Mouse (Mus musculus) heart, embryonic 15.5 days (tissue): Measurements from ENCODE around the gene Smc1b. TPM values are rescaled to one million over a fixed set of nuclear protein-coding genes. Genes with fewer than 3 reads are reported as not detected.

Experiments used
- ATAC-seq: fragments of 200-750 bp; cut with Nextera tagmentation; replicated peaks from 2 replicates; pipeline ENCODE4 v1.8.0; 2017; ENCODE audit warnings: low read depth, moderate TSS enrichment; ENCODE audit not compliant: insufficient number of reproducible peaks, insufficient read depth, low FRiP score
- H3K27ac ChIP-seq: fragments of 300-500 bp; sonication (generic); 2 replicates; pipeline ENCODE4 v1.5.1; 2015; ENCODE audit warnings: mild to moderate bottlenecking, inconsistent platforms
- H3K27me3 ChIP-seq: fragments of 300-500 bp; sonication (generic); 2 replicates; pipeline ENCODE4 v1.6.1; 2015; ENCODE audit warnings: inconsistent platforms
- H3K36me3 ChIP-seq: fragments of 300-500 bp; sonication (generic); 2 replicates; pipeline ENCODE4 v1.6.1; 2015; ENCODE audit warnings: mild to moderate bottlenecking, inconsistent platforms
- H3K4me1 ChIP-seq: fragments of 300-500 bp; sonication (generic); replicated peaks from 2 replicates; pipeline ENCODE4 v1.6.1; 2015; ENCODE audit warnings: inconsistent platforms
- H3K4me2 ChIP-seq: fragments of 300-500 bp; sonication (generic); 2 replicates; pipeline ENCODE4 v1.6.1; 2015; ENCODE audit warnings: inconsistent platforms, mild to moderate bottlenecking, moderate library complexity
- H3K4me3 ChIP-seq: fragments of 300-500 bp; sonication (generic); 2 replicates; pipeline ENCODE4 v1.5.1; 2015; ENCODE audit warnings: mild to moderate bottlenecking, inconsistent platforms
- H3K9ac ChIP-seq: fragments of 300-500 bp; sonication (generic); 2 replicates; pipeline ENCODE4 v1.6.1; 2015; ENCODE audit warnings: mild to moderate bottlenecking, inconsistent platforms
- H3K9me3 ChIP-seq: fragments of 300-500 bp; sonication (generic); replicated peaks from 2 replicates; pipeline ENCODE4 v1.6.1; 2016; ENCODE audit warnings: inconsistent platforms
- WGBS: fragments of 180-500 bp; shearing (Covaris S2); methylation state at CpG from one replicate; pipeline ENCODE4 v1.1.7; 2015; ENCODE audit warnings: mixed read lengths; 5-methylcytosine and 5-hydroxymethylcytosine counted together
- polyA plus RNA-seq: library from polyadenylated mRNA; unstranded; fragments of >200 nt; fragmentation: Nextera tagmentation; extraction: Ambion mirVana; gene quantifications from 2 replicates; pipeline ENCODE4 v1.2.1, GENCODE M21; 2015

Smc1b gene
- polyA plus RNA-seq, 1 experiment from 2014 or later, result 0.03 TPM

DNA sequence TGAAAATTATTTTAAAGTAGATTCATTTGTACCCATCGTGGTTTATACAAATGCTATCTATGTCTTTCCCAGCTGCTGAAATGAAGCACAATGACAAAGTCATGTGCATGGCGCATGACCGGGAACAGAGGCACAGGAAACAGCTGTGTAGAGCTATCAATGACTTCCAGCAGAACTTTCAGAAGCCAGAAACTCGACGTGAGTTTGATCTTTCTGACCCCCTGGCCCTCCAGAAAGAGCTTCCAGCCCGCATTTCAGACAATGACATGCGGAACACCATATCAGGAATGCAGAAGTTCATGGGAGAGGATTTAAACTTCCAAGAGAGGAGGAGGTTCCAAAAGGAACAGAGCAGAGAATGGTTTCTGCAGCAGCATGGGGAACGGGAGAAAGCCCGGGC lies 3.4 kb upstream of the Smc1b start:
- no peak overlapping the region for H3K4me2 ChIP-seq
- ATAC-seq, result no peak
- H3K9me3 ChIP-seq, result no peaks in the 10 kb centered on the region
- no peak overlapping the region for H3K27ac ChIP-seq
- H3K9ac ChIP-seq, result no peak overlapping the region
- no peak overlapping the region for H3K4me3 ChIP-seq
- peaks cover 41% of the 10 kb centered on the region for H3K27me3 ChIP-seq
- WGBS, result 32% methylated on average over 9 of the region's 9 CpGs
- peaks cover 10% of the 10 kb centered on the region for H3K4me1 ChIP-seq
- H3K36me3 ChIP-seq, result no peaks in the 10 kb centered on the region

DNA sequence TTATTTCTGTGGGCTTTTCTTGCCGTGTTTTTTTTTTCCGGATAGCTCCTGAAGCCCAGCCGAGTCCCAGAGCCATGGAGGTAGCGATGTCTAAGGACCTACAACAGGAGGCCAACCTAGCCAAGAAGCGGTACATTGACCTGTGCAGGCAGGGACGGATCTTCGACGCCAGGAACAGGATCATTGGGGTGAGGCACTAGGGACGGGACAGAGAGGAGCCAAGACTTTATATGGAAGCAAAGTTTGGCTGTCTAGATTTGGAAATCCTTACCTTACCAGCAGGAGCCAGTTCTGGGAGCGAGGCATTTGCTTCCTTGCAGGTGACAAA lies 393 bp upstream of the Smc1b start:
- H3K27ac ChIP-seq, result no peak overlapping the region
- no peaks in the 10 kb centered on the region for H3K9me3 ChIP-seq
- H3K27me3 ChIP-seq, result peaks cover 27% of the 10 kb centered on the region; the same call in 1 of the 2 replicates
- H3K4me2 ChIP-seq, result peak overlapping the region; percentile 66
- H3K4me3 ChIP-seq, result peak overlapping the region; percentile 33
- no peak for ATAC-seq
- no peak overlapping the region for H3K9ac ChIP-seq
- H3K4me1 ChIP-seq, result peaks cover 10% of the 10 kb centered on the region
- WGBS, result 21% methylated on average over 10 of the region's 10 CpGs
- no peaks in the 10 kb centered on the region for H3K36me3 ChIP-seq

DNA sequence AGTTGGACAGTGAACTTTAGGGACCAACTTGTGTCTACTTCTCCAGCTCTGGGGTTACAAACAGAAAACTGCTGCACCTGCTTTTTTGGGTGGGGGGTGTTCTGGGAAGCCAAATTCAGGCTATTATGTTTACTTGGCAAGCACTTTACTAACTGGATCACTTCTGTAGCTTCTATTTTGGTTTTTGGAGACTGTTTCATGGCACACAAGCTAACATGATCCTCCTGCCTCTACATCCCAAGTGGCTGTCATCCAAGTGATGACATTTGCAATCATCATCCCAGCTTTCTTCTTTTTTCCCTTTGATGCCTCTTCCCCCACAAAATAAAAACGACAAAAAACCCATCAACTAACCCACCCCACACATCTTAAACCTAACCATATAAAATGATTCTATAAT lies 46.1 kb downstream of the Smc1b start:
- no peak overlapping the region for H3K9ac ChIP-seq
- no peaks in the 10 kb centered on the region for H3K27me3 ChIP-seq
- H3K4me3 ChIP-seq, result no peak overlapping the region
- no peaks in the 10 kb centered on the region for H3K4me1 ChIP-seq
- no peak overlapping the region for H3K27ac ChIP-seq
- no peaks in the 10 kb centered on the region for H3K9me3 ChIP-seq
- H3K4me2 ChIP-seq, result no peak overlapping the region
- no peak for ATAC-seq
- H3K36me3 ChIP-seq, result no peaks in the 10 kb centered on the region
- 37% methylated on average over 1 of the region's 1 CpGs for WGBS

DNA sequence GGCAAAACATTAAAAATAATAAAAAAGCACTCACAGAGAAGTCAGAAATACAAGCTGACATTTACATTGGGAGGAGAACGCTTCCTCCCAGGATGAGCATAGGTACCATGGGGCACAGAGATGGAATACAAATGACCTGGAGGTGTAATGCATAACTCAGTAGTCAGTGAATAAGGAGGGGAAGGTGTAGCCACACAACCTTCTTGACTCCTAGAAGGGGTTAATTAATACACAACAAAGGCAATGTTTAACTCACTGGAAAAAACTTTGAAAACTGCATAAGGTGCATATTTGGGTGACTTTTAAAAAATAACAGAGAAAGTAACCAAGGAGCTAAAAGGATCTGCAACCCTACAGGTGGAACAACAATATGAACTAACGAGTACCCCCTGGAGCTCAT lies 59.1 kb downstream of the Smc1b start:
- 73% methylated on average over 2 of the region's 2 CpGs for WGBS
- Histone ChIP-seq H3K4me2 (no peak overlapping the region), H3K36me3 (no peaks in the 10 kb centered on the region), H3K27me3 (no peaks in the 10 kb centered on the region), H3K9ac (no peak overlapping the region), H3K9me3 (no peaks in the 10 kb centered on the region), H3K4me1 (no peaks in the 10 kb centered on the region), H3K27ac (no peak overlapping the region), H3K4me3 (no peak overlapping the region)
- ATAC-seq, result no peak

DNA sequence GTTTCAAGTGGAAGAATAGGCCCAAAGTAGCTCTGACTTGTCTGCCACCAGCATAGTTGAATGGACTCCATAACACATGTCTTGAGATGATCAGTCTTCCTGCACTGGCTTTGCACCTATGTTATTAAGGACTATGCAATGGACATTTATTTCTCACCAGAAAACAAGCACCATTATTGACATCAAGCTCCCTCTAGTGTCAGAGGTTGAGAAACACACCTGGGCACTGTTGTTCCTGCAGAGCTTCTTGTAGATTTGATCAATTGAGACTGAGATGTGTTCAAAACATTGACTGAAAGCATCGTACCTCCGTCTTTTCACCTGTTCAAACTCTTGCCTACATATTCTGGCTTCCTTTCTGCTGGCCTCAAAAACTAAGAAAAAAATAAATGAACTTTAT lies 61.2 kb downstream of the Smc1b start:
- Histone ChIP-seq H3K4me3 (no peak overlapping the region), H3K9me3 (no peaks in the 10 kb centered on the region), H3K4me2 (no peak overlapping the region), H3K4me1 (no peaks in the 10 kb centered on the region), H3K27me3 (no peaks in the 10 kb centered on the region), H3K36me3 (no peaks in the 10 kb centered on the region), H3K27ac (no peak overlapping the region), H3K9ac (no peak overlapping the region)
- WGBS, result 20% methylated on average over 2 of the region's 2 CpGs
- no peak for ATAC-seq

DNA sequence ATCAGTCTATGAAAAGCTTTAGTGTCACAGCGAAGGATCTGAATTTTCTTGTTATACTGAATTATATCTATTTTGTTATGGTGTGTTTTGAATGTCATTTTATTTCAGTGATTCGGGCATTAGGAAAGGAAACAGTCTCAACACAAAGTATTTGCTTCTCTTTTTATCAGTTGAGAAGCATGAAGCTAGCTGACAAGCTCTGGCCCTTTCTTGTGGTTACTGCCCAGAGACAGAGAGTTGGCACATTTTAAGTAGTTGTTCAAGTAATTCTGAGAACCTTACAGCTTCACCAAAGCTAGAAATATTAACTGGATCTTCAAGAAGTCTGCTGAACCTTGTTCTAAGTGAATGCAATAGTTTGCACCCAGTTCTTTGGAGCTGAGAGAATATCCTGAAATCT lies 68.3 kb downstream of the Smc1b start:
- peaks cover 30% of the 10 kb centered on the region for H3K36me3 ChIP-seq
- no peaks in the 10 kb centered on the region for H3K4me1 ChIP-seq
- H3K4me3 ChIP-seq, result no peak overlapping the region
- H3K4me2 ChIP-seq, result no peak overlapping the region
- no peaks in the 10 kb centered on the region for H3K9me3 ChIP-seq
- no peak overlapping the region for H3K27ac ChIP-seq
- no peaks in the 10 kb centered on the region for H3K27me3 ChIP-seq
- H3K9ac ChIP-seq, result no peak overlapping the region
- no peak for ATAC-seq
- WGBS, result 95% methylated on average over 2 of the region's 2 CpGs

DNA sequence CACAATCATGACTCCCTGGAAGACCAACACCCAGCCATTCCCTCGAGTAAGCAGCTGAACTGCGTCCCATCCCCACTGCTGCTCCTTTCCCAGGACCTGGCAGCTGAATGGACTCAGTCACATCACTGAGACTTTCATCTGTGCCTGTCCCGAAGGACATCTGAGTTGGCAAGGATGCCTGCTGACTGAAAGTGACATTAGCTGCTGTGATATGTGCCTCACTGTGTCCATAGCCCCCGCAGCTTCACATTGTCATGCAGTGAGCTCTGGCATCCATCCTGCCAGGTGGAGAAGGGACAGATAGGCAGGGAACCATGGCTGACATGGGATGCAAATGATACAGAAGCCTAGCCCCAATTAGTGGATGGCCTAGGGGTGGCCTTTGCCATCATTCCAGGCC lies 76.6 kb downstream of the Smc1b start:
- no peak for ATAC-seq
- Histone ChIP-seq H3K4me3 (no peak overlapping the region), H3K9me3 (no peaks in the 10 kb centered on the region), H3K9ac (no peak overlapping the region), H3K27ac (no peak overlapping the region), H3K27me3 (no peaks in the 10 kb centered on the region), H3K4me1 (no peaks in the 10 kb centered on the region), H3K36me3 (peaks cover 63% of the 10 kb centered on the region; the same call in 1 of the 2 replicates), H3K4me2 (no peak overlapping the region)
- 84% methylated on average over 4 of the region's 4 CpGs for WGBS

DNA sequence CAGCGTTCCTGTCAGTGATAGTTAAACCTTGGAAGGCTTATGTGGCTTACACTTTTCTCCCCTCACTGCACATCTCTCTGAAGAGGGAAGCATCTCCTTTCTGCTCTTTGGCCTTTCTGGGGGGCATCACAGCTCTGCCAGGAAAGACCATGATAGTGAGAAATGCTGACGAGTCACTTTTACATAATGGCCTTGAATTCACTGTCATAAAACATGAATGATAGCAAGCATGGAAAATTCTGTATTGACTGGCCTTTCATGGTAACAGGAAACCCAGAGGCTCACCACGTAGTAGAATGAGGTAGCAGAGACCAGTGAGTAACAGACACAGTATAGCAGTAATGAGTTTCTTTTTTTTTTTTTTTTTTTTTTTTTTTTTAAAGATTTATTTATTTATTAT lies 77.7 kb downstream of the Smc1b start:
- ATAC-seq, result no peak
- Histone ChIP-seq H3K4me1 (no peaks in the 10 kb centered on the region), H3K9ac (no peak overlapping the region), H3K36me3 (peaks cover 63% of the 10 kb centered on the region), H3K4me2 (no peak overlapping the region), H3K27me3 (no peaks in the 10 kb centered on the region), H3K4me3 (no peak overlapping the region), H3K9me3 (no peaks in the 10 kb centered on the region), H3K27ac (no peak overlapping the region)
- WGBS, result 89% methylated on average over 3 of the region's 3 CpGs

DNA sequence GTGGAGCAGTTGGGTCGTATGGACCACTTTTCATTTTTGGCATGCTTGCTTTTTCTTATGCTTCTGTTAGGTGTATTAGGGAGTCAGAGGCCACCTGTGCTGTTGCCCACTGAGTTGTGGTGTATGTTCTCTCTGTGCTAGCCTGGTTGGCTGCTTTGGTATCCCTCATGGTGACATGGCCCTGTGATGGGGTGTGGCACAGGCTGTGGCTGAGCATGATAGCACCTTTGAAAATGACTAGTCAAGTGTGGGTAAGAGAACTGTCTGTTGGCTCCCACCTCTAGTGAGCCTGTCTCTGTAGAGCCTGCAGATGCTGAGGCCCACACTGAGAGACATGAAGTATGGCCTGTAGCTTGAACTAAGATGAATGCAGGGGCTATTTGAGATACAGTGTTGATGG lies 82.0 kb downstream of the Smc1b start:
- Histone ChIP-seq H3K36me3 (peaks cover 58% of the 10 kb centered on the region), H3K4me1 (no peaks in the 10 kb centered on the region), H3K4me2 (no peak overlapping the region), H3K9ac (no peak overlapping the region), H3K27ac (no peak overlapping the region), H3K9me3 (no peaks in the 10 kb centered on the region), H3K4me3 (no peak overlapping the region), H3K27me3 (no peaks in the 10 kb centered on the region)
- WGBS, result 92% methylated on average over 1 of the region's 1 CpGs
- no peak for ATAC-seq

DNA sequence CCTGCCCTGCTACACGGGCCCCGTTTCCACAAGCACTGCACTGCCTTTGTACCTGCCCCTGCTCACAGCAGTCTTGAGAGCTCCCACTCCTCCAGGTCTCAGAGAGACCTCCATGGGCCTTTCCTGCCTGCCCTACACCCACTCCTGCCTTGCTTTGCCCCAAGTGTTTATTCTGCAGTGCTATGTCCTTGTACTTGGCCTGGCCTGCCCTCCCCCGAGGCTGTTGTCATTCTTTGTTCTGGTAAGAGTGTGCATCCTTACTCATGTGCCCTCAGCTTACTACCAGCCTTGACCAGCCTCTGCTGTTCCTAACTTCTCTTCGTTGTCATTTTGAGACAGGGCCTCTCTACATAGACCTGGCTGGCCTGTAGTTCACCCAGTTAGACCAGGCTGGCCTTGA lies 83.9 kb downstream of the Smc1b start:
- ATAC-seq, result no peak
- WGBS, result 80% methylated on average over 4 of the region's 4 CpGs
- Histone ChIP-seq H3K9me3 (no peaks in the 10 kb centered on the region), H3K27ac (no peak overlapping the region), H3K4me2 (no peak overlapping the region), H3K27me3 (no peaks in the 10 kb centered on the region), H3K9ac (no peak overlapping the region), H3K4me3 (no peak overlapping the region), H3K4me1 (peaks cover 12% of the 10 kb centered on the region), H3K36me3 (peaks cover 48% of the 10 kb centered on the region)

DNA sequence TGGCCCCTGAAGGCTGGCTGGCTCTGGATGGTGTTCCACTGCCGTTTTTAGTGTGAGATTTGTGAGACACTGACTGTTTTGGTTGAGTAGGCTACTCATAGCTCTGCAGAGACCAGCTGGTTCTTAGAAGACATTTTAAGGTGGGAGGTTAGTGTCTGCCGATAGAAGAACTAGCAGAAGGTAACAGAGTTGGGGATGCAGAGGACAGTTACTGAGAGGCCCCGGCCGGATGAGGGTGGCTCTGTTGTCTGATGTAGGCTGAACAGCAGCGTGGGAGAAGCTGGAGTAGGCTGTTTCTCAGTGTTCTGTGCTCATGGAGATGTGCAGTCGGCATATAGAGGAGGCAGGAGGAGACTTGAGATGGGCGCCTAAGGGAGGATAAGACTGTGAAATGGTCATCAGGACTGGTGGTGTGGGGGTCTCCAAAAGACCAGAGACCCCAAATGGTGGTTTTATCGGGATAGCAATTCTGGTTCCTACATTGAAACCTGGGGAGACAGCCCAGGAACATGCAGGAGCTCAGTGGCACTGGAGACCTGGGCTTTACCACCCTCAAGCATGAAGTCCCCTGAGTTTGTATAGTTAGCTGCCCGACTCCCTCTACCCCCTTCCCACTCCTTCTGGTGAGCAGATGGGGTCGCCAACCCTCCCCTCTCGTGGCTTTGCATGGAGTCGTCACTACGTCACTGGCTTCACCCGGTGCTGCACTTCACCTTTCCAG lies 85.4 kb downstream of the Smc1b start:
- H3K27me3 ChIP-seq, result no peaks in the 10 kb centered on the region
- peaks cover 27% of the 10 kb centered on the region for H3K4me1 ChIP-seq
- ATAC-seq, result no peak
- H3K9me3 ChIP-seq, result no peaks in the 10 kb centered on the region
- H3K4me2 ChIP-seq, result no peak overlapping the region
- 90% methylated on average over 14 of the region's 14 CpGs for WGBS
- H3K36me3 ChIP-seq, result peaks cover 33% of the 10 kb centered on the region
- no peak overlapping the region for H3K27ac ChIP-seq
- no peak overlapping the region for H3K9ac ChIP-seq
- no peak overlapping the region for H3K4me3 ChIP-seq

DNA sequence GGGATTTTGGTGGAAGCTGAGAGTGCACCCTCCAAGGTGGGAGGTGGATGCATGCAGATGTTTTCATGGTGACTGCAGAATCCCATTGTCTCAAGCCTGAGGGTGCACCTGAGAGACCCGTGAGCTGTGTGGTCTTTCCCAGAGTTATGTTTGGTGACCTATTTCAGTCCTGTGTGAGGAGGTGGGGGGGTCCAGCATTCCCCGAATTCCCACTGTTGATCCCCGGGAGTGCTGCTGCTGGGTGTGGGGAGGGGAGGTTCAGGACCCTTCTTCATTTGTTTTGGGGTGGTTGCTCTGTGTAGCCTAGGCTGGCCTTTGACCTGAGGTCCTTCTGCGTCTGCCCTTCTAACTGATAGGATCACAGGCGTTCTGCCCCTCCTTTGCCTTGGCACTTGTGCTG lies 88.0 kb downstream of the Smc1b start:
- Histone ChIP-seq H3K27me3 (no peaks in the 10 kb centered on the region), H3K4me1 (peaks cover 42% of the 10 kb centered on the region), H3K4me2 (no peak overlapping the region), H3K4me3 (no peak overlapping the region), H3K36me3 (peaks cover 17% of the 10 kb centered on the region), H3K9me3 (no peaks in the 10 kb centered on the region), H3K27ac (peak overlapping the region; percentile 81; the same call in 1 of the 2 replicates), H3K9ac (no peak overlapping the region)
- no peak for ATAC-seq
- WGBS, result 66% methylated on average over 5 of the region's 5 CpGs
